Mouse (Mus musculus) embryo, embryonic 11 days (tissue): ENCODE data around the gene A430033K04Rik.

Source experiments
- DNase-seq: peaks from one replicate; pipeline ENCODE4 v3.0.0-alpha.2; 2015

Gene A430033K04Rik

GRCm38 (mm10) chr5:138622645-138623477, at the start of gene A430033K04Rik:
A430033K04Rik (plus strand) TSS chr5:138622859.
- DNase-seq, result peak; percentile 95

GRCm38 (mm10) chr5:138587396-138587795, 35.3 kb upstream of the A430033K04Rik start:
- DNase-seq, result no peak

GRCm38 (mm10) chr5:138618353-138618752, 4.3 kb upstream of the A430033K04Rik start:
- no peak for DNase-seq

- DNase-seq, result peak; percentile 97
Measured at GRCm38 (mm10) chr5:138619211-138620128, 3.2 kb upstream of the A430033K04Rik start, which contains the start of gene Zfp68. Zfp68 (minus strand) TSS chr5:138619761.

- DNase-seq, result no peak
Measured at GRCm38 (mm10) chr5:138620836-138621235, 1.8 kb upstream of the A430033K04Rik start.

GRCm38 (mm10) chr5:138623478-138623875, 818 bp downstream of the A430033K04Rik start:
- DNase-seq, result peak; percentile 32

- no peak for DNase-seq
Measured at GRCm38 (mm10) chr5:138636486-138636885, 13.8 kb downstream of the A430033K04Rik start.

GRCm38 (mm10) chr5:138641081-138641480, 18.4 kb downstream of the A430033K04Rik start:
- DNase-seq, result no peak

- DNase-seq, result no peak
Measured at GRCm38 (mm10) chr5:138641761-138642160, 19.1 kb downstream of the A430033K04Rik start.

GRCm38 (mm10) chr5:138652911-138653310, 30.3 kb downstream of the A430033K04Rik start:
- DNase-seq, result no peak

- DNase-seq, result peak; percentile 69
Measured at GRCm38 (mm10) chr5:138656477-138657156, 34.0 kb downstream of the A430033K04Rik start.

- no peak for DNase-seq
Measured at GRCm38 (mm10) chr5:138657407-138657806, 34.7 kb downstream of the A430033K04Rik start.

- DNase-seq, result peak; percentile 84
Measured at GRCm38 (mm10) chr5:138657854-138658253, 35.2 kb downstream of the A430033K04Rik start.

- peak; percentile 63 for DNase-seq
Measured at GRCm38 (mm10) chr5:138658922-138659321, 36.3 kb downstream of the A430033K04Rik start.

- DNase-seq, result no peak
Measured at GRCm38 (mm10) chr5:138683023-138683766, 60.5 kb downstream of the A430033K04Rik start.

- DNase-seq, result no peak
Measured at GRCm38 (mm10) chr5:138683821-138684220, 61.2 kb downstream of the A430033K04Rik start.

GRCm38 (mm10) chr5:138687453-138687852, 64.8 kb downstream of the A430033K04Rik start:
- DNase-seq, result no peak

- no peak for DNase-seq
Measured at GRCm38 (mm10) chr5:138689254-138689653, 66.6 kb downstream of the A430033K04Rik start.

- DNase-seq, result no peak
Measured at GRCm38 (mm10) chr5:138692936-138693570, 70.4 kb downstream of the A430033K04Rik start.

- no peak for DNase-seq
Measured at GRCm38 (mm10) chr5:138694036-138694435, 71.4 kb downstream of the A430033K04Rik start.

- no peak for DNase-seq
Measured at GRCm38 (mm10) chr5:138694496-138695167, 72.0 kb downstream of the A430033K04Rik start.
